Mouse (Mus musculus) forebrain, postnatal 0 days (tissue): ENCODE measurements at regions not wholly inside any gene's neighbourhood (a gene's known extent, or its start where the extent isn't known, plus 50 kb on each side); places are given as distances from the start of the nearest gene placed in this dataset.

Source experiments
- ATAC-seq: fragments of 200-750 bp; cut with Nextera tagmentation; 2 replicates; pipeline ENCODE4 v1.8.0; 2017; ENCODE audit warnings: mild to moderate bottlenecking, moderate library complexity
- DNase-seq: peaks from one replicate; pipeline ENCODE4 v3.0.0-alpha.2; 2015
- H3K27ac ChIP-seq: fragments of 300-500 bp; sonication (generic); 2 replicates; pipeline ENCODE4 v1.5.1; 2014; ENCODE audit warnings: low read depth, mild to moderate bottlenecking, antibody characterized with exemption, low read length, moderate library complexity, mixed read lengths
- H3K27me3 ChIP-seq: fragments of 300-500 bp; sonication (generic); 2 replicates; pipeline ENCODE4 v1.6.1; 2014; ENCODE audit warnings: mild to moderate bottlenecking, low read length, mixed read lengths; ENCODE audit not compliant: insufficient read depth
- H3K36me3 ChIP-seq: fragments of 300-500 bp; sonication (generic); 2 replicates; pipeline ENCODE4 v1.6.1; 2014; ENCODE audit warnings: mild to moderate bottlenecking, moderate library complexity; ENCODE audit not compliant: insufficient read depth
- H3K4me1 ChIP-seq: fragments of 300-500 bp; sonication (generic); 2 replicates; pipeline ENCODE4 v1.6.1; 2014; ENCODE audit warnings: antibody characterized with exemption; ENCODE audit not compliant: insufficient read depth
- H3K4me2 ChIP-seq: fragments of 300-500 bp; sonication (generic); 2 replicates; pipeline ENCODE4 v1.6.1; 2014; ENCODE audit warnings: low read depth, mild to moderate bottlenecking, moderate library complexity
- H3K4me3 ChIP-seq: fragments of 300-500 bp; sonication (generic); 2 replicates; pipeline ENCODE4 v1.5.1; 2014; ENCODE audit warnings: low read depth, low read length, mixed read lengths
- H3K9ac ChIP-seq: fragments of 300-500 bp; sonication (generic); 2 replicates; pipeline ENCODE4 v1.6.1; 2014; ENCODE audit warnings: mild to moderate bottlenecking
- H3K9me3 ChIP-seq: fragments of 300-500 bp; sonication (generic); 2 replicates; pipeline ENCODE4 v1.6.1; 2016; ENCODE audit warnings: low read length
- CTCF ChIP-seq: sonication (generic); IDR thresholded peaks from 2 replicates; pipeline ENCODE4 v1.5.1; 2016; ENCODE audit warnings: antibody characterized with exemption, control low read depth, low read depth
- WGBS: fragments of 180-500 bp; shearing (Covaris S2); extraction: QIAGEN DNeasy Blood & Tissue Kit; methylation state at CpG from one replicate; pipeline ENCODE4 v1.1.7; 2014; 5-methylcytosine and 5-hydroxymethylcytosine counted together

DNA sequence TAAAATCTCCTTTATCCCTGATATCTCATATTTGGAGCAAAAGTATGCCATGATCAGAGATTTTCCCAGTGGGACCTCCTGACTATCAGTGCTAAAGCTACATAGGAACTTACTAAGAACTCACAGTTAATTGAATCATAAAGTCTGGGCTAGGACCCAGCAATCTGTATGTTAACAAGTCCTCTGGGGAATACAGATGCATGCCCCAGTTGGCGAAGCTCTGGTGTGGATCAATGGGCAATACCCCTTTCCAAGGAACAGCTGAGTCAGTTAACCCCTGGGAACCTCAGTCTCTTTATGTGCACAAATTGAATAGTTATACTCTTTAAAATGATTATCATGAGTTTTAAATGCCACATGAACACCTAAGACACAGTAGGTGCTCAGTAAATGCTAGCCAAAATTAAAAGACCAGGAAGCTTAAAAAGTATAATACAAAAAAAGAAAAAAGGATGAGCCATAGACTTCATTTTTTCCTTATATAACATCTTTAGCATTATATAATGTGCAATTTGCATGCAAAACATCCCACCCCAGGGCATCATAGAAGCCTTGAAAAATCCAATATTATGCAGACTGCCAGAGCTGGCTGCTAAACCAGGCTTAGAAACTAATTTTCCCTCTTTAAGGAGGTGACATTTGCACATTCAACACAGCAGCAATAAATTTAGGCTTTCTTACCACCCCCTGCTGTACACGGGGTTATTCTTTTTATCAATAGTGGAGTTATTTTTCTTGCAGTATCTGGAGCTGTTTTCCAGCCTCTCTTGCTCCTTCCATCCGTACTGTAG is 202.7 kb downstream of the Gm16223 start:
- DNase-seq: no peak

DNA sequence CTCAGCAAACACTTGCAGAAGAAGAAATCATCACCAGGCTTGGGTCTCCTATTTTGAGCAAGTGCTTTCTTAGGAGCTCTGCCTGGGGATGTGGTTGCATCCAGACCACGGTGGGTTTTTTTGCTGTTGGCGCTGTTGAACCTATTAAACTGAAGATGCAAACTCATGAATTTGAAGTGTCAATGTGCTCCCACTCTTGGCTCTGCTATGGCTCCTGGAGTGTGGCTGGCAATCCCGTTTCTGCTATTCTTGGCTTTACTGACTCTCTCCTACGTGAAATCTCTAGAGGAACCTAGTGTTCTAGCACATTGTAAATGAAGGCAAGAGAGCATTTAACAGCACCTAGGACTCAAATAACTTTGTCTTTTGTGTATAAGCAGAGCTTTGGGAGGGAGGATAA is 204.2 kb downstream of the Gm16223 start:
- no peaks in the 10 kb centered on the region for H3K9me3 ChIP-seq
- H3K4me3 ChIP-seq: no peak overlapping the region
- H3K4me1 ChIP-seq: no peaks in the 10 kb centered on the region
- ATAC-seq (no peak), DNase-seq (peak; percentile 37)
- no peak for TF ChIP-seq CTCF
- no peak overlapping the region for H3K27ac ChIP-seq
- H3K27me3 ChIP-seq: no peaks in the 10 kb centered on the region
- H3K4me2 ChIP-seq: no peak overlapping the region
- H3K9ac ChIP-seq: no peak overlapping the region
- H3K36me3 ChIP-seq: no peaks in the 10 kb centered on the region
- 68% methylated on average over 4 of the region's 4 CpGs for WGBS

More for the DNA sequence above, 202.7 kb downstream of the Gm16223 start:
- no peaks in the 10 kb centered on the region for H3K4me1 ChIP-seq
- 31% methylated on average over 3 of the region's 3 CpGs for WGBS
- no peaks in the 10 kb centered on the region for H3K36me3 ChIP-seq
- no peak overlapping the region for H3K27ac ChIP-seq
- no peak overlapping the region for H3K4me3 ChIP-seq
- no peak overlapping the region for H3K4me2 ChIP-seq
- no peak; the same call in 1 of the 2 replicates for ATAC-seq
- no peak for TF ChIP-seq CTCF
- no peaks in the 10 kb centered on the region for H3K27me3 ChIP-seq
- no peak overlapping the region for H3K9ac ChIP-seq
- H3K9me3 ChIP-seq: no peaks in the 10 kb centered on the region

DNA sequence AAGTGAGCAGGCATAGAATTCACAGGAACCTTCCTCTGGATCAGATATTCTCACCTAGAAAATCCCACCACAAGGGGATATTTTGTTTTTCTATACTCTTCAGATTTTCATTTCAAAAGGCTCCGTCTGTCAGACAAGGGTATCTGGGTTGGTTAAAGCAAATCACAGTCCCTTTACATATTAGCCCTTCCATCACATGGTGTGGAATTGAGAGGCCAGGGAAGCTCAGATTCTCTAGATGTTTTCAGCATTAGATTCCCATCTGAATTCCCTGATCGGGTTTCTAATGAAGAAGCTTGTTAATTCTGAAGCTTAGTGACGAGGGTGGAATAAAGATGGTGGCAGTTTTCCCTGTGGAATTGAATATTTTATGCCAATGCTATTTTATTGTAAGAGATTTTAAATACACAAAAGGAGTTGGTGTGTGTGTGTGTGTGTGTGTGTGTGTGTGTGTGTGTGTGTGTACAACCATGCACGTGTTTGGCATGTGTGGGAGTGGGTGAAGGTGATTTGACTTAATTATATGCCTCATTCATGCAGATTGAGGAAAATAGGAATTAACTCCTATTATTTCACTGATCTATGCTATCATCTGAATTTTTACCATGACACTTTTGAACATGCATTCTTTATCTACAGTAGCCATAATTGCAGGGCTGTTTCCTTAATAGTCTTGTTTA is 211.0 kb downstream of the Gm16223 start:
- Histone ChIP-seq H3K4me3 (no peak overlapping the region), H3K36me3 (no peaks in the 10 kb centered on the region), H3K9me3 (no peaks in the 10 kb centered on the region), H3K27ac (no peak overlapping the region), H3K9ac (no peak overlapping the region), H3K4me2 (no peak overlapping the region), H3K4me1 (no peaks in the 10 kb centered on the region), H3K27me3 (no peaks in the 10 kb centered on the region)
- no peak for TF ChIP-seq CTCF
- DNase-seq (peak; percentile 9), ATAC-seq (peak; percentile 53; the same call in 1 of the 2 replicates)
- WGBS: 44% methylated on average over 4 of the region's 4 CpGs
